Mouse (Mus musculus) heart, embryonic 12.5 days (tissue): Measurements from ENCODE around the gene Coq7. TPM values are rescaled to one million over a fixed set of nuclear protein-coding genes. Genes with fewer than 3 reads are reported as not detected.
A peak's percentile ranks its signal among the peaks of the same experiment; 100 is the strongest.

ENCODE experiments used
- ATAC-seq: fragments of 200-750 bp; cut with Nextera tagmentation; 2 replicates; pipeline ENCODE4 v1.8.0; 2017; ENCODE audit warnings: moderate TSS enrichment, moderate library complexity; ENCODE audit not compliant: insufficient number of reproducible peaks, low FRiP score
- H3K27ac ChIP-seq: fragments of 300-500 bp; sonication (generic); 2 replicates; pipeline ENCODE4 v1.5.1; 2016; ENCODE audit warnings: mild to moderate bottlenecking, moderate library complexity; ENCODE audit not compliant: poor library complexity, severe bottlenecking
- H3K27me3 ChIP-seq: fragments of 300-500 bp; sonication (generic); replicated peaks from 2 replicates; pipeline ENCODE4 v1.6.1; 2016; ENCODE audit warnings: mild to moderate bottlenecking, moderate library complexity
- H3K36me3 ChIP-seq: fragments of 300-500 bp; sonication (generic); 2 replicates; pipeline ENCODE4 v1.6.1; 2016; ENCODE audit warnings: mild to moderate bottlenecking, moderate library complexity
- H3K4me1 ChIP-seq: fragments of 300-500 bp; sonication (generic); replicated peaks from 2 replicates; pipeline ENCODE4 v1.6.1; 2016; ENCODE audit warnings: mild to moderate bottlenecking
- H3K4me2 ChIP-seq: fragments of 300-500 bp; sonication (generic); 2 replicates; pipeline ENCODE4 v1.6.1; 2016; ENCODE audit warnings: mild to moderate bottlenecking, moderate library complexity
- H3K4me3 ChIP-seq: fragments of 300-500 bp; sonication (generic); 2 replicates; pipeline ENCODE4 v1.5.1; 2016; ENCODE audit warnings: mild to moderate bottlenecking
- H3K9ac ChIP-seq: fragments of 300-500 bp; sonication (generic); 2 replicates; pipeline ENCODE4 v1.6.1; 2016; ENCODE audit warnings: mild to moderate bottlenecking, moderate library complexity
- H3K9me3 ChIP-seq: fragments of 300-500 bp; sonication (generic); replicated peaks from 2 replicates; pipeline ENCODE4 v1.6.1; 2016; ENCODE audit warnings: mild to moderate bottlenecking, moderate library complexity
- WGBS: fragments of 180-500 bp; shearing (Covaris S2); methylation state at CpG from one replicate; pipeline ENCODE4 v1.1.7; 2016; 5-methylcytosine and 5-hydroxymethylcytosine counted together
- polyA plus RNA-seq: library from polyadenylated mRNA; unstranded; fragments of >200 nt; fragmentation: Nextera tagmentation; extraction: Ambion mirVana; gene quantifications from 2 replicates; pipeline ENCODE4 v1.2.1, GENCODE M21; 2016

Coq7 gene
- polyA plus RNA-seq, 1 experiment from 2014 or later, result 149 TPM

DNA sequence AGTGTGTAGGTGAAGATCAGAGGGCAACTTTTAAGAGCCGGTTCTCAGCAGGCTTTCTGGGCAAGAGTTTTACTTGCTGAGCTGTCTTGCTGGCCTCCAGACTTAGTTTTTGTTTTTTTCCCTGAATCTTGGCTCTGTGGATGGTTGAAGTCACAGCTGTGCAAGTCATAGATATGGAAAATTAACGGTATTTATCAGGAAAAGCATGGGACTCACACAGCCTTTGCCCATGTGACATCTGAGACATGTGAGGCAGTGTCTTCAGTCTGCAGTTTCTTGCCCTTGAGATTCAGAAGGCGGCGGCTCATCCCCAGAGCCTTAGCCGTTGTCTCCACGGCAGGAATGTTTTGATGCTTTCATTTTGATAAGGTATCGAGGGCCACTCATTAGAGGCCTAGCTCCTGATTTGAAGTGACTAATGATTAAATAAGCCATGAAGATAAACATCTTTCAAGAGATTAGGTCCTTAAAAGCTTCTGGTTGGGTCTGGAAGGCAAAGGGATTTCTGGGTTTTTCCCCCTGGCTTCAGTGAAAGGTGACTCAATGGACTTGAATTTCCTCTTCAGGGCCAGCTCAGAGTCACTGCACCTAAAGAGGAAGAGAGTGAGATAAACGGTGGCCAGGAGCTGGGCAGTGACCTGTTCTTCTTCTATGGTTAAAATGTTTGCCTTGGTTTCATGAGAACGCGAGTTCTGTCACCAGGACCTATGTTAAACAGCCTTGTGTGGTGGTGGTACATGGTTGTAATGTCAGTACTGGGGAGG is 51.9 kb downstream of the Coq7 start:
- H3K4me1 ChIP-seq, result peaks cover 22% of the 10 kb centered on the region
- no peaks in the 10 kb centered on the region for H3K27me3 ChIP-seq
- no peak overlapping the region for H3K27ac ChIP-seq
- no peaks in the 10 kb centered on the region for H3K9me3 ChIP-seq
- H3K36me3 ChIP-seq, result peaks cover 9% of the 10 kb centered on the region; the same call in 1 of the 2 replicates
- ATAC-seq, result no peak
- H3K4me2 ChIP-seq, result no peak overlapping the region
- H3K4me3 ChIP-seq, result no peak overlapping the region
- WGBS, result 35% methylated on average over 10 of the region's 10 CpGs
- H3K9ac ChIP-seq, result no peak overlapping the region

DNA sequence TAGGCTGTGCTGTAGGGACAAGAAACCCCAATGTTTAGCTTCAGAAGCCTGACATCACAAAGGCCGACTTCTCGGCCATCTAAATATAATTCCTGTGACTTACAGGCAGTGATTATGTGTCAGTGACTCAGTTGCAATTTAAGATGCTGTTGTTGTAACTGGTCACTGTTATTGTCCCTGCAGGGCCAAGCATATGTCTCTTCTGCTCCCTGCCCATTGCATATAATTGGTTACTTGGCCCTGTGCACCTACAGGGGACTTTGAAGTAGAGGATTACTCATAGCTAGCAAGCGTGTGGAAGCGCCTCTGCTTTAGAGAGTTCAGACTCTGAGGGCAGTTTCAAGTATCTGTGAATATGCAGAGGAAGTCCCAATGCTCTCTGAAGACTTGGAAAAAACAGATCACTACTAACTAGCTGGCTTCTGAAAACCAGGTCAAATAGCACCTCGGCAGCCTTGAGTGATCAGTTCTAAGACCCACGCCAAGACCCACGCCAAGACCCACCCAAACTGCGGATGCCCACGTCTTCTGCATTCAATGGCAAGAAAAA is 52.9 kb downstream of the Coq7 start:
- H3K27me3 ChIP-seq, result no peaks in the 10 kb centered on the region
- no peak overlapping the region for H3K9ac ChIP-seq
- H3K4me2 ChIP-seq, result no peak overlapping the region
- no peak for ATAC-seq
- WGBS, result 79% methylated on average over 9 of the region's 9 CpGs
- H3K27ac ChIP-seq, result no peak overlapping the region
- H3K4me3 ChIP-seq, result no peak overlapping the region
- H3K9me3 ChIP-seq, result no peaks in the 10 kb centered on the region
- peaks cover 19% of the 10 kb centered on the region for H3K4me1 ChIP-seq
- H3K36me3 ChIP-seq, result 0 out of 2 replicates have a peak, but pooled peaks cover 5% of the 10 kb centered on the region

DNA sequence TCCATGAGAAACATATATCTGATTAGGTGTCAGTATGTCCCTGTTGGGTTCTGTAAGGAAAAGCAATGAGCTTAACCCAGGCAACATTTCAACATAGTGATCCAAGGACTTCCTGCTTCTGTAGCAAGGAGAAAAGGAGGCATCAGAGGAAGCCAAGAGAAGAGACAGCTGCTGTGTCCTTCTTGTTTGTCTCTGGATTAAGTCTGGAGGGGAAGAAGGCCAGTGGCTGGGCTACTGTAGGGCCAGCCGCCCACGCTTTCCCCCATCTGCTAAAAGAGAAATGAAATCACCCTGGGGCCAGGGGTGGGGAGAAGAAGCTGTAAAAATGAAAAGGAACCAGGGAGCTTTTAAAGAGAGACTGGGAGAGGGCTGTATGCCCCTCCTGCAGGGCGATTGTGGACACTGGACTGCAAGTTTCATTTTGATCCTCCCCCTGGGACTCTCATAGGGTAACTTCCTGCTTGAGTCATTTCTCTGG is 54.3 kb downstream of the Coq7 start:
- H3K27ac ChIP-seq, result peak overlapping the region; percentile 41; the same call in 1 of the 2 replicates
- no peak overlapping the region for H3K4me2 ChIP-seq
- H3K4me1 ChIP-seq, result peaks cover 19% of the 10 kb centered on the region
- no peak for ATAC-seq
- no peaks in the 10 kb centered on the region for H3K27me3 ChIP-seq
- H3K4me3 ChIP-seq, result no peak overlapping the region
- no peak overlapping the region for H3K9ac ChIP-seq
- H3K9me3 ChIP-seq, result peaks cover 7% of the 10 kb centered on the region
- WGBS, result 55% methylated on average over 3 of the region's 3 CpGs
- no peaks in the 10 kb centered on the region for H3K36me3 ChIP-seq

DNA sequence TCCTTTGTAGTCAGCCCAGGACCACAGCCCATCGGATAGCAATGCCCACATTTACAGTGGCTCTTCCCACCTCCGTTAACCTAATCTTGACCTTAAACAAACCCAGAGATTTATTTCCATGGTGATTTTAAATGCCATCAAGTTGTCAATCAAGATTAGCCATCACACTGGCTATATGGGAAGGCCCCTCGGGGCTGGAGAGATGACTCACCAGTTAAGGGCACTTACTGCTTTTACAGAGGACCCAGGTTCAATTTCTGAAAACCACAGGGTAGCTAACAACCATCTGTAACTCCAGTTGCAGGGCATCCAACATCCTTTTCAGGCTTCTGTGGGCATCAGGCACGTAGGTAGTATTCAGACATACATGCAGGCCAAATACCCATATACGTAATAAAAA is 56.7 kb downstream of the Coq7 start:
- Histone ChIP-seq H3K27me3 (no peaks in the 10 kb centered on the region), H3K4me3 (no peak overlapping the region), H3K36me3 (no peaks in the 10 kb centered on the region), H3K4me2 (no peak overlapping the region), H3K9me3 (peaks cover 11% of the 10 kb centered on the region), H3K9ac (no peak overlapping the region), H3K4me1 (peaks cover 15% of the 10 kb centered on the region), H3K27ac (no peak overlapping the region)
- WGBS, result 54% methylated on average over 5 of the region's 5 CpGs
- no peak for ATAC-seq

DNA sequence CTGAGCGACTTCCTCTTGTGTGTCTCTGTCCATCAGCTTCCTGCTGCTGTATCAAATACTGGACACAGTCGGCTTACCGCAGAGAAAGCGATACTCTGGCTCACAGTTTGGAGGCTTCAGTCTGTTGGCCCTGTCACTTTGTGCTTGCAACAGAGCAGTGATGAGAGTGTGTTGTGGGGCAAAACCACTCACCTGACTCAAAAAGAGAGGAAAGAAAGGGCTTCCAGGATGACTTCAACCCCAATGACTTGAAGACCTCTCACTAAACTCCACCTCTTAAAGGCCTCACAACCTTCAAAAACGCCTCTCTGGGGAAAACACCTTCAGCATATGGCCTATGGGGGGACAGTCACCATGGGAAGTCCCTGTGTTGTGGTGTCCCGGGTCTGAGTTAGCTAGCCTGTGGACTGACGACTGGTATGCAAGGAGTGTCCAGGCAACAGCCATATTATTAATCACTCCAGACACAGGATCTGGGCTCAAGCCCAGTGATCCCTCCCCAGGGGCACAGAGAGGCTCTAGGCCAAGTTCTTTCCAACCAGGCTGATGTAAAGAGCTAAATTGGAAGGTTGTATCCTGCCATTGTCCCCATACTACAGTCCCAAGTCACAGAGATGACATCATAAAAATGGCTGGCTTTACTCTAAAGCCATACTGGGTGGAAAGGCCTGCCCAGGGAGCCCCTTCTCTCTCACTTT is 58.0 kb downstream of the Coq7 start:
- Histone ChIP-seq H3K9ac (no peak overlapping the region), H3K9me3 (peaks cover 11% of the 10 kb centered on the region), H3K36me3 (no peaks in the 10 kb centered on the region), H3K27me3 (no peaks in the 10 kb centered on the region), H3K4me2 (no peak overlapping the region), H3K4me3 (no peak overlapping the region), H3K27ac (no peak overlapping the region), H3K4me1 (peaks cover 13% of the 10 kb centered on the region)
- ATAC-seq, result no peak
- 81% methylated on average over 7 of the region's 7 CpGs for WGBS

DNA sequence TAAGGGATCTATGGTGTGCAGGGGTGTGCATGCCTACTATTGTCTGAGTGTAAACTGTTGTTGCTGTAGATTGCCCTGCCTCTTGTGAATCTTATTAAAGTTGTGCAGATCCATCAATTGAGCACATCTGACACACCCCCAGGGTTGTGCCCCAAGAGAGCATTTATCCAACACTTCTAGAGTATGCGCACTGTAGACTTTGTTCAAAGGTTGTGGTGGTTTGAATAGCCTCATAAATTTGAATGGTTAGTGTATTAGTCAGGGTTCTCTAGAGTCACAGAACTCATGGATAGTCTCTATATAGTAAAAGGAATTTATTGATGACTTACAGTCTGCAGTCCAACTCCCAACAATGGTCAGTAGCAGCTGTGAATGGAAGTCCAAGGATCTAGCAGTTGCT is 60.3 kb downstream of the Coq7 start:
- H3K4me1 ChIP-seq, result peaks cover 22% of the 10 kb centered on the region
- H3K4me2 ChIP-seq, result no peak overlapping the region
- peaks cover 11% of the 10 kb centered on the region for H3K9me3 ChIP-seq
- no peaks in the 10 kb centered on the region for H3K36me3 ChIP-seq
- 94% methylated on average over 1 of the region's 1 CpGs for WGBS
- no peak overlapping the region for H3K4me3 ChIP-seq
- H3K9ac ChIP-seq, result no peak overlapping the region
- H3K27ac ChIP-seq, result no peak overlapping the region
- ATAC-seq, result no peak
- no peaks in the 10 kb centered on the region for H3K27me3 ChIP-seq

DNA sequence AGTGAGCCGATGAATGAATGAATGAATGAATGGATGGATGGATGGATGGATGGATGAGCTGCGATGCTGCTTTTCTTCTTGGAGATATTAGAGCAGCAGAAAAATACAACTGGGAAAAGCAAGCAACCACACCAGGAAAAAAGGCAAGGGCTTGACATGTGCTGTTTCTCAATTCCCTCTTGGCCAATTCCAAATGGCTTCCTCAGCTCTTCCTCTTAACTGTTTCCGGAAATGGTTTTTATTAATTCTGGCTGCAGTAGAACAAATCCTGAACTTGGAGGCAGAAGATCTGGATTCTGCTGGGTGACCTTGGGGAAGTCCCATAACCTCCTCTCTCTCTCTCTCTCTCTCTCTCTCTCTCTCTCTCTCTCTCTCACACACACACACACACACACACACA is 65.1 kb downstream of the Coq7 start:
- no peak for ATAC-seq
- whole genome bisulfite sequencing, result 92% methylated on average over 3 of the region's 3 CpGs
- no peaks in the 10 kb centered on the region for H3K27me3 ChIP-seq

DNA sequence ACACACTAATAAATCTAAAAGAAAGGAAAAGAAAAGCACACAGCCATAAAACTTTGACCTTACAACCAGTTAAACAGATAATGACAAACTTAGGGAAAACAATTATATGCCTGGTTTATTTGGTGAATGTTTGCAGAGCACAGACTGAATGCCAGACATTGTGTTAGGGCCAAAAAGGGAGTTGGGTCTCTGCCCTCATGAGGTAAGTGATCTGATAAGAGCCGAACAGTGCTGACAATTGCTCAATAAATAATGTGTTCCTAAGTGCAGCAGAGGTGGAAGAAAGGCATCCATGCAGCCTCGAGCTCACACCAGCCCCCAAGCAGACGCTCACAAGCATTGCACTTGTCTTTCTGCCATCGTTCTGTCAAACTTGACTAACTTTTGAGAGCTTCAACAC is 68.7 kb downstream of the Coq7 start:
- Histone ChIP-seq H3K27ac (no peak overlapping the region), H3K27me3 (no peaks in the 10 kb centered on the region), H3K9me3 (no peaks in the 10 kb centered on the region), H3K36me3 (no peaks in the 10 kb centered on the region), H3K4me1 (peaks cover 29% of the 10 kb centered on the region), H3K4me2 (no peak overlapping the region), H3K9ac (0 out of 2 replicates have a peak overlapping the region, but pooled peaks have one; percentile 11), H3K4me3 (no peak overlapping the region)
- 34% methylated on average over 4 of the region's 4 CpGs for WGBS
- ATAC-seq, result no peak

More for the DNA sequence above, 65.1 kb downstream of the Coq7 start:
- Histone ChIP-seq H3K27ac (no peak overlapping the region), H3K9ac (no peak overlapping the region), H3K4me2 (no peak overlapping the region), H3K36me3 (no peaks in the 10 kb centered on the region), H3K4me3 (no peak overlapping the region), H3K4me1 (peaks cover 27% of the 10 kb centered on the region), H3K9me3 (peaks cover 4% of the 10 kb centered on the region; the same call in 1 of the 2 replicates)

DNA sequence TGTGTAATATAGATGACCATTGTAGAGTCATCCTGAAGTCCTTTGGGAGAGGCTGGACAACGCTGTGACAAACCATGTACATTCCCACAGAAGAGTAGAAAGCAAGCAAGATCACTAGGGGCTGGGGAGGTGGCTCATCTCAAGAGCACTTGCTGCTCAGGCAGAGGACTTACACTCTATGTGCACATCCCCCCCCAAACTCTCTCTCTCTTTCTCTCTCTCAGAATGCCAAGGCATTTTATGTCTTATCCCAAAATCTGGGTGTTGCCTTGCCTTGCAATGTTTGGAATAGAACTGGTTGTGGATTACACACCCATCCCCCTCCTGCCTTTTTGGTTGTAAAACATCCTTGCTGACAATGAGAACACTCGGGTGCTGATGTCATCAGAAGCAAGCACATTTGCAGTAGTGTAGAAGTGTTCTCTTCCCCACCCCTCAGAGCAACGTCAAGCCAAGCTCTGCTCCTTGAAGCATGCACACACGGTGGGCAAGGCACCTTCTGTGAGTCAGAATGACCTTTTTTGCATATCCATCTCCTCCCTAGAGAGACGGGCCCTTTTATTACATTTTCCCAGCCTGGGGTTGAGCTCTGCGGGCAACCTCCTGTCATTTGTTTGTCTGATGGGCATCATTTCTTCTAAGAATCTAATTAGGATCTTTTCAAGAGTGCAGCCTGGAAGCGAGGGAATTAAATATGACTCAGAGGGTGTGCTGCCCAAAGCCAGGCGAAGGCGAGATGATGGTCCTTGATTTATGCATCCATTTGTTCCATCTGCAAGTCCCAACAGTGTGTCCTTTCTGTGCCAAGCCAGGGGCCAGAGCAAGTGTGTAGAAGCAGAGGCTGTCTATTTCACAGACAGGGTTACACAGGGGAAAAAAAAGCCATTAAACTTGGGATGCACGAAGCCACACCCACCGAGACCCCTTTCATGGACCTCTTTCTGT is 70.1 kb downstream of the Coq7 start:
- no peak overlapping the region for H3K4me2 ChIP-seq
- no peak overlapping the region for H3K27ac ChIP-seq
- no peaks in the 10 kb centered on the region for H3K9me3 ChIP-seq
- H3K36me3 ChIP-seq, result no peaks in the 10 kb centered on the region
- WGBS, result 63% methylated on average over 11 of the region's 11 CpGs
- ATAC-seq, result no peak
- H3K9ac ChIP-seq, result no peak overlapping the region
- peaks cover 21% of the 10 kb centered on the region for H3K4me1 ChIP-seq
- no peaks in the 10 kb centered on the region for H3K27me3 ChIP-seq
- no peak overlapping the region for H3K4me3 ChIP-seq

DNA sequence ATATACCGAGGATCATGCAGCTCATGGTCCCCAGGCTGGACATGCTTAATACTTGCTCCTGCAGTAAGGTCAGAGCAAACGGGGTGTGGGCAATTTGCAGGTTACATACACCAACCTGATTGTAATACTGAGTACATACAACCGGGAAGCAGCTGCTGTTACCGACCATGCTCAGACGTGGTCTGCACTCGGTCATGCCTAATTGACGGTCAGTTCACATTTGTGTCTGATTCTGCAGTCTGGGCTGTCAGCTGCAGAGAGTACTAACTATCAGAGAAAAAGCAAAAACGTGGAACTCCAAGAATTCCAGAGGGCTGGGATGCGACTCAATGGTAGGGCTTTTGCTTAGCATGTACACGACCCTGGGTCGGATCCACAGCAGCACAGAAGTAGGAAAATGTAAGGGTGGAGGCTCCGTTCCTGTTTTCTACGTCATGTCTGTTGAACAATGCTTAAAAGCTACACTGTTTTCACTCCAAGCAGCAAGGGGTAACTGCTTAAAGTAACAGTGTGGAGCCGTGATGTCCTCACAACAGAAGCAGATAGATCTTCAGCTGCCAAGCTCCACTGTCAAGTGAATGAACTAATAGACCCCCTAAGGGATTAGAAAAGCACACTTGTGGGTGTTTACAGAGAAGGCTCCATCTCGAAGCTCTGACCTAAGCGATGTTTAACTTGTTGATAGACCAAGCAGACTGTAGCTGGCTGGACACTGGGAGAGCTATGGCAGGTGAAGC is 71.6 kb downstream of the Coq7 start:
- Histone ChIP-seq H3K9me3 (no peaks in the 10 kb centered on the region), H3K27me3 (no peaks in the 10 kb centered on the region), H3K27ac (no peak overlapping the region), H3K36me3 (no peaks in the 10 kb centered on the region), H3K4me1 (peaks cover 17% of the 10 kb centered on the region), H3K9ac (no peak overlapping the region), H3K4me2 (no peak overlapping the region), H3K4me3 (no peak overlapping the region)
- WGBS, result 55% methylated on average over 16 of the region's 16 CpGs
- no peak for ATAC-seq
